Mouse (Mus musculus): ENCODE data around the gene Dgki.

Gene Dgki

DNA sequence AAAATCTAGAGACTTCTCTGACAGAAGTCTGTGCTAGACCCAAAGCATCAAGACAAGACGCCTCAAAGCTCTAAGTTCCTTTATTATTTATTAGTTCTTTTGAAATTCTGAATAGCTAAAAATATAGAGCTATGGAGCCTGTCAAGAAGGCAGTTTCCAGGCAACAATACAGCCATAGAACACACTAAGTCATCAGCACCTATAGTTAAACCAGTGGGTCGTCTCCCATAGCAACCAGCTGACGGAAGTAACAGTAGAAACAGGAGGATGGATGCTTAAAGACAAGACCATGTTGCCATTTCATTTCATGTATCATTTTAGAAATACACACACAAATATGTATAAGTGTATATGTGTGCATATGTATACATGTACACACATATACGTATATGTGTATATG, 363.2 kb downstream of the Dgki start:
- DNase-seq (ENCODE audit: low read depth in 2 of 2, low spot score in 2 of 2) = no peak

- DNase-seq (ENCODE audit: low read depth in 2 of 2, low spot score in 2 of 2) = no peak
Observed at GRCm38 (mm10) chr6:36931473-36931872, 368.5 kb downstream of the Dgki start.

DNA sequence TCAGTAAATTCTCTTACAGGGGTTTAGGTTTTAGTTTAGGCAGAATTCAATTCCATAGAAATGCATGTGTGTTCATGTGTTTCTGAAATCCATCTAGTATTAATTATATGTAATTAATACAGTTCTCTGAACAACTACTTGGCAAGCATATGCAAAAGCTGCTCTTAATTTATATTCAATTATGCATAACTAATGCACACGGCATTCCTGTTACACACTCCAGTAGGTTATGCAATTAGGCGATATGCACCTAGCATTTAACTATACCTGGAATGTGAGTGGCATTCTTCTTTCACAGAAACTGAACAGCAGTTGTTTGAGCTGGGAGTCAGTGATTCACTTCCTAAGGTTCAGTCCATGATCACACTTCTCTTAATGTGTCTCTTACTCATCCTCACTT, 370.2 kb downstream of the Dgki start:
- DNase-seq (ENCODE audit: low read depth in 2 of 2, low spot score in 2 of 2) = no peak

DNA sequence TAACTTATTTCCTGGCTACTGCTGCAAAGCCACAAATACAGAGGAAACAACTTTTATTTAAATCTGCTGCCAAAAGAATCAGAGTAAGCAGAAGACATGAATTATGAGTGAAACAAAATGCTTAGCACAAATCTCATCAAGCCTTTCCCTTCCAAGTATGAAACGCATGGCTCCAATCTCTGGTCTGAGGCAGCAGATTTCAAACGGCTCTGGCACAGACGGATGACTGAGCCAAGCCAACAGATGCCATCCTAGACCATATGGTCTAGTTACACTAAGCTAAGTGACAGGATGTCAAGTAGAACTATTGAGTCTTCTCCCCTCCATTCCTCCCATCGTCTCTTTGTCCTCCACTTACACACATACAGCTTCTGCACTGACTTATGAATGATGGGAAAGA, 373.5 kb downstream of the Dgki start:
- no peak for DNase-seq (ENCODE audit: low read depth in 2 of 2, low spot score in 2 of 2)

GRCm38 (mm10) chr6:36922006-36922405, 378.0 kb downstream of the Dgki start:
- no peak for DNase-seq (ENCODE audit: low read depth in 2 of 2, low spot score in 2 of 2)

DNA sequence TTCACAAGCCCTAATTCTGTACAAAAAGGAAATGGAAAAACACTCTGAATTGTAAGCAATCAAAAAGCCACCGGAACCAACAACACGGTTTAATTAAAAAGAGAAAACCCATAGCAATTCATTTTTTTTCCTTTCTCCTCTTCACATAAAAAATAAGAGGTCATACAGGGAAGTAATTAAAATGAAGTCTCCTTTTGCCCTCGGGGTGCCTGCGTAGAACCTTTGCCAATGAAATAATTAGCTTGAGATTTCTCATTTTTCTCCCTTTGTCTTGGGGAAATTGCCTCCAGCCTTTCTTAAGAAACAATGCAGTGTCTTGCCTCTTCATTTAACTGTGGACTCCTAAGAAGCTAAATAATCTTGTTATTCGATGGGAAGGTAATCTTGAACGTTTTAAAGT, 388.4 kb downstream of the Dgki start:
- DNase-seq (ENCODE audit: low read depth in 2 of 2, low spot score in 2 of 2) = no peak

DNA sequence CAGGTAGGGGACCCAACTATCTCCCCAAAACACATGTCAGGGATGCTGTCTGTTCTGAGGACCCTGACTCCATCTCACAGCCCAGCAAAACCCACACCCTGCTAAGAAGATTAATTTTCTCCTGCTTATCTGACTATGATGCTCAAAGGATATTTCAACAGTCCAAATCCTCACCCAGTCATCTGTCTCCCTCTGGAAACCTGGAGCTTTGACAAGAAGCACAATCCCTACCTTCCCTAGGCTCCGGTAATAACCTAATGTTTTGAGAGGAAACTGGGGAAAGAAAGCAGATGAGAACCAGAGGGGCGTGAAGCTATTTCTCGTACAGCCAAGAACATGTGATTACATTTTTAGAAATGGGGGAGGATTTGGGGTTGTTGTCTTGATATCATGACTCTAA, 392.8 kb downstream of the Dgki start:
- DNase-seq (ENCODE audit: low read depth in 2 of 2, low spot score in 2 of 2) = no peak

DNA sequence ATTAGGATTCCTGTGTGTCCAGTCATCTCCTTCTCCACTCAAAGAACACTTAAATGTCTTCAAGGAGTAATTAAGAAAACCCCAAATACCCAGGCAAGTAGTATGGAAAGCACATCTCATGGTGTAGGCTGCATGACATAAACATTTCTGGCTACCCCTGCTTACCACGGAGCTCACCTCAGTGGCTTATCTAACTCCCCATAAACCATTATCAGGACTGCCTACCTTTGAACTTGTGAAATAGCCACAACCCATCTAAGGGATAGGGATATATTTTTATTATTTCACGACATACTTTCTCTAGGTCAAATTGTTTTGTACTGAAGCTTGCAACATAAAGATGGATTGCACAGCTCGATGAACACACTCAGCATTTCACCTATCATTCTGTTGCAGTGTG, 394.0 kb downstream of the Dgki start:
- DNase-seq (ENCODE audit: low read depth in 2 of 2, low spot score in 2 of 2) = no peak

GRCm38 (mm10) chr6:36904911-36905310, 395.1 kb downstream of the Dgki start:
- no peak for DNase-seq (ENCODE audit: low read depth in 2 of 2, low spot score in 2 of 2)

DNA sequence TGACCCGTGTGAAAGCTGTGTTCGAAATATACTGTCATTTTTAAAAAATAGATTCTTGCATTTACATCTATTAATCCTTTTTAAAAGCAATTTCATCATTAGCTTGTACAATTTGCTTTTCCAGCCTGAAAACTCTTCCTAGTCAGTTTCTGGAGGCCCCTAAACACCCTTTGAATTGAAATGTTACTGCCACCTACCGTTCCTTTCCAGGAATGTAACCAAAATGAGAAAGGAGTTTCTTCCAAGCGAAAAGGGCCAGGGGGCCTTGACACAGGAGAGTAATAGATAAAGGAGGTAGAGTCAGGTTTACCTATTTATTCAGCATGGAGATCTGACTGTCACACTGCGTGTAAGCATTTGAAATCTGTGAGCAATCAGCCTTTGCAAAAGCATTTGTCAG, 396.2 kb downstream of the Dgki start:
- no peak for DNase-seq (ENCODE audit: low read depth in 2 of 2, low spot score in 2 of 2)

DNA sequence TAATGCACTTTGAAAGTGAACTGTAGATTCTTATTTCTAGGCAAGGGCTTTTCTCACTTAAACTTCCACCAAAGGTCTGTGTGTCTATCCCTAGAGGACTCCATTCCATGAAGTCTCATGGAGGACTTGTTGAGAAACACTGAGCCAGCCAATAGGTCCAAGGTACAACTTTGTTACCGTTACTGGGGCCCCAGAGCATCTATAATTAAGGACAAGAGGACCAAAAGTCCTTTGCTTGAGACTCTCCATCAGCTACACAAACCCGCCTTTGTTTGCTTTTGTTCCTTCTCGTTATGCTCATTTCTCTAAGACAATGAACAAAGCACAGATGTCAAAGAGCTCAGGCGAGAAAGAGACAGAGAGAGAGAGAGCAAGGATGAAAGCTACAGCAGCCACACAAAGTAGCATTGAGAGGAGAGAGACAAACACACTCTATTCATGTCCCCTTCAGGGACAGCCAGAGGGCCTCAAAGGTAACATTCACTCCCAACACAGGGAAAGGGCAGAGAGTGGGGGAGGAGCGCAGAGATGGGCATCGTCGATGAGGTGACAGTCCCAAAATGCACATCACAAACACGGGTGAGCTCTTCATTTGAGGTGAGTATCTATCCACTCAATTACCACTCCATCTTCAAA, 396.7 kb downstream of the Dgki start:
- no peak for DNase-seq (ENCODE audit: low read depth in 2 of 2, low spot score in 2 of 2)

- DNase-seq (ENCODE audit: low read depth in 2 of 2, low spot score in 2 of 2) = no peak
Observed at GRCm38 (mm10) chr6:36899872-36900271, 400.1 kb downstream of the Dgki start.

DNA sequence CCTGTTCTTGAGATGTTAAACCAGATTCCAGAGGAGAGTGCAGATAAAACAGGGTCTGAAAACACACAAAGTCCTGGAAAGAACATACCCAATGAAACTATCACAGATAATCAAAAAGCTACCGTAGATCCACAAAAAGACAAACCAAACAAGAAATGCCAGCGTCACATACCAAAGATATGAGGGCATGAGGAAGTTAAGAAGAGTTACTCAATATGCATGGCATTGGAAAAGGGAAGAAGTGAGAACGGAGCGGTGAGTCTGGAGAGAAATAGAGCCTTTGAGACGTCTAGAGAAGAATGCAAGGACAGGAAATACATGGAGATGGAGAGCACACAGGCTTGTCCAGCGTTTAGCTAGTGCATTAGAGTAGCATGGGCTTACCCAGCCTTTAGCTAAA, 401.6 kb downstream of the Dgki start:
- no peak for DNase-seq (ENCODE audit: low read depth in 2 of 2, low spot score in 2 of 2)

DNA sequence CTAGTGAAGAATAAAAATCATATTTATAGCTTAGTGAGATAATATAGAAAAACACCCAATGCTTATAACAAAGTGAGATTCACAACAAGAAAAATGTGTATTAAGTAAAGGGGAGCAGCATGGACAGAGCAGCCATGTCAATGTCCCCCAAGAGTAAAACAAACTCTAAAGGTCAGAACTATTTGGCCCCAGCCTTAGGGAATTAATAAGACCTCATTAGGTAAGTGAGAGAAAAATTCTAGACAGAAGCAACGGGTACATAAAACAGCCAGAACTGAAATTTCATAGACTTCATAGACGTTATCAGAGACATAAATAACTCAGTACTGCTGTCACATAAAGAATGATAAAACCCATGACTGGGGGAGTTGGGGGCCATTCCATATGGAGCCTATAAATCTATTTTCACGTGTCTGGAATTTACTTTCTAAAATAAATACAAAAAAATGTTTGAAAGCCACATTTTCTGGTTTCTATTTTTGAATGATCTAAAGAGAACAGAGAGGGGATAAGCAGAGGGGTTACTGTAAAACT, 402.3 kb downstream of the Dgki start:
- DNase-seq (ENCODE audit: low read depth in 2 of 2, low spot score in 2 of 2) = no peak

- no peak for DNase-seq (ENCODE audit: low read depth in 2 of 2, low spot score in 2 of 2)
Observed at GRCm38 (mm10) chr6:36896656-36897055, 403.3 kb downstream of the Dgki start.

GRCm38 (mm10) chr6:36891820-36892219, 408.2 kb downstream of the Dgki start:
- DNase-seq (ENCODE audit: low read depth in 2 of 2, low spot score in 2 of 2) = no peak

GRCm38 (mm10) chr6:36890776-36891175, 409.2 kb downstream of the Dgki start:
- DNase-seq (ENCODE audit: low read depth in 2 of 2, low spot score in 2 of 2) = no peak

DNA sequence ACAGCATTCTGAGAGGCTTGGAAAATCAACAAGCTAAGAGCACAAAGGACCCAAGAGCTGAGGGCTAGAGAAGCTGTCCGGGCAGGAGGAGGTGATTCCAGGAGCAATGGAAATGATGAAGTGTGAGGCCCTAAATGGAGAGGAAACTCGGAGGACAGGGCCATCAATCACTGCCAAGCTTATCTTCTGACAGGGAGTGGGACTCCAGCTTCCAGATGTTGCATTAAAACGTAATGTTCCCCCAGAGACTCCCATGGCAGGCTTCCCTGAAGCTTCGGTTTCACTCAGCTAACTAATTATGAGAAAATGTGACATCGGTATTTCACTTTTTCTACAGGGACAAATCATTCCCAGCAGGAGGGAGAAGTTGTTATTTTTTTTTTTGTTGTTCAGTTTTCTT, 409.7 kb downstream of the Dgki start:
- DNase-seq (ENCODE audit: low read depth in 2 of 2, low spot score in 2 of 2) = no peak

GRCm38 (mm10) chr6:36881309-36881708, 418.7 kb downstream of the Dgki start:
- no peak for DNase-seq (ENCODE audit: low read depth in 2 of 2, low spot score in 2 of 2)

- no peak for DNase-seq (ENCODE audit: low read depth in 2 of 2, low spot score in 2 of 2)
Observed at GRCm38 (mm10) chr6:36880643-36881263, 419.2 kb downstream of the Dgki start.

DNA sequence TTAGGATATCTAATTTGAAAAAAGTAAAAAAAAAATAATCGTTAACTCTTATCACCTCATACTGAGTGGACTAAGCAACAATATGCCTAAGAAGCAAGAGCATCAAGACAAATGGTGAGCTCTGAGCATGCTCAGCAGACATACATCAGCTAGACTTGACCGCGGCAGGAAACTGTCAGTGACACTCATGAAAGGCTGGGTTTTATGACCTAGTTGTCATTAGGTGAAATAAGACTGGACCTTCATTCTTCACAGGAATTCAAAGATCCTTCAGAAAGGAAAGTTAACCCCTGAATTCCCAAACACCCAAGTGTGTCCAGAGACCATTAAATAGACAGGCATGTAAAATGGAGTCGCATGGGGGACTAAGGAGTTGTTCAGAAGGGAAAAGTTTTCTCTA, 422.6 kb downstream of the Dgki start:
- no peak for DNase-seq (ENCODE audit: low read depth in 2 of 2, low spot score in 2 of 2)

GRCm38 (mm10) chr6:36876426-36876825, 423.6 kb downstream of the Dgki start:
- DNase-seq (ENCODE audit: low read depth in 2 of 2, low spot score in 2 of 2) = no peak

DNA sequence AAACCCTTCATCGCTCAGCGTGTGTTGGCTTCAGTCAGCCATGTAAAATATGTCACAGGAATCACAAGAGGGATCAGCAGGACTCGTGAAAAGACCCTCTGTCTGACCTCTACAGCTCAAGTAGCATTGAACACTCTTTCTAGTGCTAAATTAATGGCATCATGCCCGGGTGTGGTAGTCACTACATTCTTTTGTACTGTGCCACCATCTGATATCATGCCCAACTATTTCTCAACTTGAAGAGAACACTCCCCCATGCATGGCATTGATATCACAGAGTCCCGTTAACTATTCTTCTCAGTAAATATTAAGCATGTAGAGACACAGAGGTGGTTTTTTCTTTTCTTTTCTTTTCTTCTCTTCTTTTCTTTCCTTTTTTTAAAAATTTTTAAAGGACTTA, 424.1 kb downstream of the Dgki start:
- no peak for DNase-seq (ENCODE audit: low read depth in 2 of 2, low spot score in 2 of 2)

Data from CD8-positive naive resting alpha-beta T cell, adult 2 months (primary cell).